Mouse (Mus musculus) CD4-positive helper T cell, adult 2 months (primary cell): Measurements from ENCODE around the gene Phactr4.
A peak's percentile ranks its signal among the peaks of the same experiment; 100 is the strongest.

Experiments used
- DNase-seq: peaks from one replicate; pipeline ENCODE4 v3.0.0-alpha.2; 2012; ENCODE audit warnings: low read depth, missing footprints, low spot score

Phactr4 gene

GRCm38 (mm10) chr4:132369953-132370750, 52.1 kb downstream of the Phactr4 start:
- DNase-seq, result no peak

GRCm38 (mm10) chr4:132367480-132368201, 54.6 kb downstream of the Phactr4 start:
- no peak for DNase-seq

GRCm38 (mm10) chr4:132365450-132366060, 56.7 kb downstream of the Phactr4 start:
- DNase-seq, result no peak

GRCm38 (mm10) chr4:132363487-132363886, 58.8 kb downstream of the Phactr4 start:
- DNase-seq, result peak; percentile 45

GRCm38 (mm10) chr4:132359510-132359909, 62.8 kb downstream of the Phactr4 start:
- DNase-seq, result no peak

GRCm38 (mm10) chr4:132356170-132356569, 66.1 kb downstream of the Phactr4 start:
- no peak for DNase-seq

- no peak for DNase-seq
Observed at GRCm38 (mm10) chr4:132355403-132355802, 66.9 kb downstream of the Phactr4 start.

- DNase-seq, result no peak
Observed at GRCm38 (mm10) chr4:132354571-132354970, 67.7 kb downstream of the Phactr4 start.

GRCm38 (mm10) chr4:132353481-132353885, 68.8 kb downstream of the Phactr4 start, which contains the start of gene Rcc1:
Gene Rcc1 (minus strand): TSS chr4:132353605.
- peak; percentile 95 for DNase-seq

- DNase-seq, result no peak
Observed at GRCm38 (mm10) chr4:132352739-132353138, 69.5 kb downstream of the Phactr4 start.

GRCm38 (mm10) chr4:132351401-132351800, 70.9 kb downstream of the Phactr4 start:
- no peak for DNase-seq

- DNase-seq, result no peak
Observed at GRCm38 (mm10) chr4:132350854-132351253, 71.4 kb downstream of the Phactr4 start.

GRCm38 (mm10) chr4:132350123-132350740, 72.1 kb downstream of the Phactr4 start:
- DNase-seq, result no peak

- DNase-seq, result no peak
Observed at GRCm38 (mm10) chr4:132349495-132350122, 72.7 kb downstream of the Phactr4 start.

- peak; percentile 40 for DNase-seq
Observed at GRCm38 (mm10) chr4:132346661-132347060, 75.6 kb downstream of the Phactr4 start.

GRCm38 (mm10) chr4:132346261-132346660, 76.0 kb downstream of the Phactr4 start:
- DNase-seq, result no peak

- no peak for DNase-seq
Observed at GRCm38 (mm10) chr4:132345843-132346212, 76.5 kb downstream of the Phactr4 start.

GRCm38 (mm10) chr4:132345135-132345842, 77.0 kb downstream of the Phactr4 start:
- DNase-seq, result peak; percentile 89

- DNase-seq, result no peak
Observed at GRCm38 (mm10) chr4:132344403-132345134, 77.7 kb downstream of the Phactr4 start.

- DNase-seq, result no peak
Observed at GRCm38 (mm10) chr4:132341451-132341850, 80.8 kb downstream of the Phactr4 start.
